Mouse (Mus musculus): ENCODE results near the gene Tyro3. TPM values are rescaled to one million over a fixed set of nuclear protein-coding genes. Genes with fewer than 3 reads are reported as not detected.
A peak's percentile ranks its signal among the peaks of the same experiment; 100 is the strongest.

Tyro3 gene
- polyA plus RNA-seq, 1 experiment from 2014 or later: 27.1 TPM

DNA sequence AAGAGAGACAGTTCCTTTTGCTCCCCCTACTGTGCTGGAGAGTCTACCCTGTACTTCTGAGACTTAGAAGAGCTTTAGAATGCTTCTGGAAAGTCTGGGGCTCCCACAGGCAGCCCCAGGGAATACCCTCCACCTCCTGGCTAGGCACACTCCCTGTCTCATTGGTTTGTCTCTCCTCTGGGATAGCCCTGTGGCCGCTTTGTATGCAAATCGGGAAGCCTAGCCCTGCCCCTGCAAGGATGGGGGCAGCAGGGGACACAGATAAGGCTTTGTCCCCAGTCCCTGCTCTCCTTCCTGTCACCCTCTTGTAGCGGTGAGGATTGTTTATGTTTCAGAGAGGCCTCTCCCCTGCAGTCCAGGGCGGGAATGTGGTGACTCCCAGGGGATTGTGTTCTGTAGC lies 11.3 kb downstream of the Tyro3 start:
- Histone ChIP-seq H3K27me3 (no peaks in the 10 kb centered on the region), H3K9me3 (replicated peaks) (no peaks in the 10 kb centered on the region), H3K4me3 (no peak overlapping the region), H3K9ac (0 out of 2 replicates have a peak overlapping the region, but pooled peaks have one; percentile 6), H3K4me2 (replicated peaks) (no peak overlapping the region), H3K27ac (no peak overlapping the region), H3K4me1 (peaks cover 29% of the 10 kb centered on the region), H3K36me3 (peaks cover 44% of the 10 kb centered on the region)
- WGBS: 34% methylated on average over 4 of the region's 4 CpGs
- no peak for ATAC-seq (ENCODE audit: low FRiP score)

DNA sequence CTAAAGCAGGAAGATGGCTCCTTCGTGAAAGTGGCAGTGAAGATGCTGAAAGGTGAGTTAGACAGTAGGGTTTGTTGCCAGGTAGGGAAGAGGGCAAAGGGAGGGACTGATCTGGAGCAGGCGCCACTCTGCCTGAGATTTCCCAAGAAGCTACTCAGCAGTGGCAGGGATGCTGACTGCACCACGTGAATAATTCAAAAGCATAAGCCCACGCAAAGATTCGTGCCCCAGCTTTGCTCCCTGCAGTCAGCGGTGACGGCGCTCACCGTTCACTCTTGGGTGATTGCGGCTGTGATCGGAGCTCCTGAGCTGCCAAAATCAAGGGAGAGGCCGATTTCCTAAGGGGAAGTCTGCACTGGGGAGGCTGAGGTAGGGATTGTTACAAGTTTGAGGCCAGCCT lies 13.4 kb downstream of the Tyro3 start:
- ATAC-seq (ENCODE audit: low FRiP score): no peak
- Histone ChIP-seq H3K27ac (no peak overlapping the region), H3K9ac (no peak overlapping the region), H3K4me3 (no peak overlapping the region), H3K4me1 (peaks cover 9% of the 10 kb centered on the region; the same call in 1 of the 2 replicates), H3K36me3 (peaks cover 50% of the 10 kb centered on the region), H3K9me3 (replicated peaks) (no peaks in the 10 kb centered on the region), H3K4me2 (replicated peaks) (no peak overlapping the region), H3K27me3 (no peaks in the 10 kb centered on the region)
- 77% methylated on average over 12 of the region's 12 CpGs for WGBS

DNA sequence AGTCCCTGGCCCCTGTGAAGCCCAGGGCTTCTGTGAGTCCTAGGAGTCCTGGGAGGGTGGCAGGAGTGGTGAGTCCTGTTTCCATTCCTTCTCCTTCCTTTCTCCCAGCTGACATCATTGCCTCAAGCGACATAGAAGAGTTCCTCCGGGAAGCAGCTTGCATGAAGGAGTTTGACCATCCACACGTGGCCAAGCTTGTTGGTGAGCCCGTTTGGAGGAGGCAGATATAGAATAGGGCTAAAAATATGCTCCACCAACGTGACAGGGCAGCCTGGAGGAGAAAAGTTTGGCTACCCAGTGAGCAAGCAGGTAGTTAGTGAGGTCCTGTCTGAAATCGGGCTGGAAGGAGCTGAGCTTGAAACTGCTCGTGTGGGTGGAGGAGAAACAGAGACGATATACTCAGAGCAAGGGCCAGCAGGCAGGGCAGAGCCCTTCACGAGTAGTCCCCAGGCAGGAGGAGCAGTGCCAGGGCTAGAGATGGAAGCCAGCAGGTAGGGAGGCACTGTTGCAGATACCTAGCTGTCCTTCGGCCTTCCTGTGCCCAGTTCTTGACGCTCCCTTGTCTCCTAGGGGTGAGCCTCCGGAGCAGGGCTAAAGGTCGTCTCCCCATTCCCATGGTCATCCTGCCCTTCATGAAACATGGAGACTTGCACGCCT lies 14.1 kb downstream of the Tyro3 start:
- H3K4me2 ChIP-seq (replicated peaks): no peak overlapping the region
- peaks cover 8% of the 10 kb centered on the region; the same call in 1 of the 2 replicates for H3K4me1 ChIP-seq
- 86% methylated on average over 14 of the region's 14 CpGs for WGBS
- ATAC-seq (ENCODE audit: low FRiP score): no peak
- H3K27ac ChIP-seq: no peak overlapping the region
- H3K9ac ChIP-seq: no peak overlapping the region
- no peak overlapping the region for H3K4me3 ChIP-seq
- no peaks in the 10 kb centered on the region for H3K27me3 ChIP-seq
- H3K9me3 ChIP-seq (replicated peaks): no peaks in the 10 kb centered on the region
- peaks cover 52% of the 10 kb centered on the region for H3K36me3 ChIP-seq

DNA sequence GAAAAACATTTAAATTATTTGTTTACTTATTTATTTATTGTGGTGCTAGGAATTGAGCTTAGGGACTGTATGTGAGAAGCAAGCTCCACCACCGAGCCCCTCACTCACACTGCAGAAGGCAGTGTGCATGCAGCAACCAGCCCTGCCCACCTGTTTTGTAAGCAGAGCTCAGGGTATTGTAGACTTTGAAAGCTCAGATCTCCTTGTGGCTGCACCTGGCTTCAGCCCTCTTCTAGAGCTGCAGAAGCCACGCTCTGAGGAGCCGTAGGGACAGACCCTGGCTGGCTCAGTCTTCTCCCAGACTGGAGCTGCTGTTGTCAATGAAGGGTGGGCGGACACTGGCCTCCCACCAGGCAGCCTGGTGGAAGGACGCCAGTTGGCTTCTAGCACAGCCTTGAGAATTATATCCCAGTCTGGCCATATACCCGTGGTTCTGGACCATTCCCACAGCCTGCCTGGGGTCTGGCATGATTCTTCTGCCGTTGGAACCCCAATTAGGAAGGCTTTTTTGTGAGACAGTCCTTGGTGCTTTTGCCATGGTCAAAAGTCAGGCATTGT lies 16.9 kb downstream of the Tyro3 start:
- no peaks in the 10 kb centered on the region for H3K9me3 ChIP-seq (replicated peaks)
- no peaks in the 10 kb centered on the region for H3K27me3 ChIP-seq
- no peak overlapping the region for H3K9ac ChIP-seq
- H3K27ac ChIP-seq: no peak overlapping the region
- no peak for ATAC-seq (ENCODE audit: low FRiP score)
- WGBS: 73% methylated on average over 7 of the region's 7 CpGs
- no peak overlapping the region for H3K4me3 ChIP-seq
- H3K36me3 ChIP-seq: peaks cover 49% of the 10 kb centered on the region
- no peaks in the 10 kb centered on the region for H3K4me1 ChIP-seq
- H3K4me2 ChIP-seq (replicated peaks): no peak overlapping the region

DNA sequence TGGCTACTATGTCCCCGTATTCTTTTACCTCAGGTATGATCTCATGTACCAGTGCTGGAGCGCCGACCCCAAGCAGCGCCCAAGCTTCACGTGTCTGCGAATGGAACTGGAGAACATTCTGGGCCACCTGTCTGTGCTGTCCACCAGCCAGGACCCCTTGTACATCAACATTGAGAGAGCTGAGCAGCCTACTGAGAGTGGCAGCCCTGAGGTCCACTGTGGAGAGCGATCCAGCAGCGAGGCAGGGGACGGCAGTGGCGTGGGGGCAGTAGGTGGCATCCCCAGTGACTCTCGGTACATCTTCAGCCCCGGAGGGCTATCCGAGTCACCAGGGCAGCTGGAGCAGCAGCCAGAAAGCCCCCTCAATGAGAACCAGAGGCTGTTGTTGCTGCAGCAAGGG lies 19.1 kb downstream of the Tyro3 start:
- Histone ChIP-seq H3K9me3 (replicated peaks) (no peaks in the 10 kb centered on the region), H3K9ac (no peak overlapping the region), H3K4me2 (replicated peaks) (no peak overlapping the region), H3K4me1 (no peaks in the 10 kb centered on the region), H3K27me3 (no peaks in the 10 kb centered on the region), H3K4me3 (no peak overlapping the region), H3K36me3 (peaks cover 30% of the 10 kb centered on the region), H3K27ac (no peak overlapping the region)
- ATAC-seq (ENCODE audit: low FRiP score): no peak
- 97% methylated on average over 13 of the region's 13 CpGs for WGBS

DNA sequence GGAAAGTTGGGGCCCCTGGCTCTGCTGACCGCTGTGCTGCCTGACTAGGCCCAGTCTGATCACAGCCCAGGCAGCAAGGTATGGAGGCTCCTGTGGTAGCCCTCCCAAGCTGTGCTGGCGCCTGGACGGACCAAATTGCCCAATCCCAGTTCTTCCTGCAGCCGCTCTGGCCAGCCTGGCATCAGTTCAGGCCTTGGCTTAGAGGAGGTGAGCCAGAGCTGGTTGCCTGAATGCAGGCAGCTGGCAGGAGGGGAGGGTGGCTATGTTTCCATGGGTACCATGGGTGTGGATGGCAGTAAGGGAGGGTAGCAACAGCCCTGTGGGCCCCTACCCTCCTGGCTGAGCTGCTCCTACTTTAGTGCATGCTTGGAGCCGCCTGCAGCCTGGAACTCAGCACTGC lies 19.5 kb downstream of the Tyro3 start:
- 90% methylated on average over 5 of the region's 5 CpGs for WGBS
- Histone ChIP-seq H3K9ac (no peak overlapping the region), H3K27ac (no peak overlapping the region), H3K4me1 (no peaks in the 10 kb centered on the region), H3K4me3 (no peak overlapping the region), H3K4me2 (replicated peaks) (no peak overlapping the region), H3K36me3 (peaks cover 28% of the 10 kb centered on the region), H3K9me3 (replicated peaks) (no peaks in the 10 kb centered on the region), H3K27me3 (no peaks in the 10 kb centered on the region)
- no peak for ATAC-seq (ENCODE audit: low FRiP score)

DNA sequence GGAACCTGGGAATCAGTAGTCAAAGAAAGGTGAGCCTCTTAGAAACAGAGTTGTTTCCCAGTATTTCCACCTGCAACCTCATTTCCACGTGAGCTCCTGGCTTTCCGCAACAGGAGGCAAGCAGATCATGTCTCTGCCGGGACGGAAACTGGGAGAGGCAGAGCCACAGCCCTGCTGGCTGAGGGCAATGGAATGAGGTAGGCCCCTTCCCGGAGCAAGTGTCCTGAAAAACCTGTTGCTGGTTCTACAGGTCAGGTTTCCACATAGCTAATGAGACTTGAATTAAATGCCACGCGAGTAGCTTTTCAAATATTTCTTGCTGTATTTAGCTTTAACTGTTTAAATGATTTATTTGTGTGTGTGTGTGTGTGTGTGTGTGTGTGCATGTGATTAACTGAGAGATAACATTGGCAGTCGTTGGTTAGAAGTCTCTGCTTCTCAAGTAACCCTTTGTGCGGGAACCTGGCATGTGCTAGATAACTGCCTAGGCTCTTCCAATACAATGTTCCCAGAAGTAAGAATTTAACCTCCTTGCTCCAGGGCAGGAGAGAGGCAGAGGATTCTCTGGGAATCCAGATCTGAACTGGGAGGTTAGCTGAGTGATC lies 21.2 kb downstream of the Tyro3 start:
- no peaks in the 10 kb centered on the region for H3K4me1 ChIP-seq
- H3K27me3 ChIP-seq: no peaks in the 10 kb centered on the region
- no peak overlapping the region for H3K27ac ChIP-seq
- H3K9ac ChIP-seq: no peak overlapping the region
- H3K4me3 ChIP-seq: no peak overlapping the region
- no peak overlapping the region for H3K4me2 ChIP-seq (replicated peaks)
- 68% methylated on average over 9 of the region's 9 CpGs for WGBS
- no peaks in the 10 kb centered on the region for H3K9me3 ChIP-seq (replicated peaks)
- no peak for ATAC-seq (ENCODE audit: low FRiP score)
- H3K36me3 ChIP-seq: peaks cover 22% of the 10 kb centered on the region

- 77% methylated on average over 9 of the region's 9 CpGs for WGBS
- Histone ChIP-seq H3K9ac (no peak overlapping the region), H3K36me3 (peaks cover 11% of the 10 kb centered on the region), H3K9me3 (replicated peaks) (no peaks in the 10 kb centered on the region), H3K4me2 (replicated peaks) (no peak overlapping the region), H3K4me1 (no peaks in the 10 kb centered on the region), H3K4me3 (no peak overlapping the region), H3K27me3 (no peaks in the 10 kb centered on the region), H3K27ac (no peak overlapping the region)
- ATAC-seq (ENCODE audit: low FRiP score): no peak
These were observed 23.6 kb downstream of the Tyro3 start for GRCm38 (mm10) chr2:119821136-119821535.

DNA sequence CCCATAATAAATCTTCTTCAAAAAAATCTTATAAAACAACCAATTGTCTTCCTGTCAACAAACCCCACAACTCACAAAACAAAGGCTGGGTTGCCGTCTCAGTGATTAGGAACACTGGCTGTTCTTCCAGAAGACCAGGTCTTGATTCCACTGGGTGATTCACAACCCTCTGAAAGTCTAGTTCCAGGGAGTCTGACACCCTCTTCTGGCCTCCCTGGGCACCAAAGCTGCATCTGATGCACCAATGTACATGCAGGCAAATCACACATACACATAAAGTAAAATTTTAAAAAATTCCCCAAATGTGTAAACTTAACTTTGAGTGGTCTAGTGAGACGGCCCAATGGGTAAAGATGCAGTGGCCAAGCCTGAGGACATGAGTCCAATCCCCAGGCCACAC lies 33.0 kb downstream of the Tyro3 start:
- no peaks in the 10 kb centered on the region for H3K4me1 ChIP-seq
- WGBS: 77% methylated on average over 2 of the region's 2 CpGs
- no peak overlapping the region for H3K4me3 ChIP-seq
- H3K9me3 ChIP-seq (replicated peaks): no peaks in the 10 kb centered on the region
- H3K36me3 ChIP-seq: no peaks in the 10 kb centered on the region
- H3K27me3 ChIP-seq: no peaks in the 10 kb centered on the region
- no peak overlapping the region for H3K27ac ChIP-seq
- no peak overlapping the region for H3K4me2 ChIP-seq (replicated peaks)
- ATAC-seq (ENCODE audit: low FRiP score): no peak
- no peak overlapping the region for H3K9ac ChIP-seq

- WGBS: 89% methylated on average over 4 of the region's 4 CpGs
- no peak overlapping the region for H3K4me3 ChIP-seq
- no peaks in the 10 kb centered on the region for H3K4me1 ChIP-seq
- H3K27ac ChIP-seq: no peak overlapping the region
- no peak overlapping the region for H3K4me2 ChIP-seq (replicated peaks)
- H3K27me3 ChIP-seq: peaks cover 3% of the 10 kb centered on the region; the same call in 1 of the 2 replicates
- no peaks in the 10 kb centered on the region for H3K9me3 ChIP-seq (replicated peaks)
- ATAC-seq (ENCODE audit: low FRiP score): no peak
- no peaks in the 10 kb centered on the region for H3K36me3 ChIP-seq
- no peak overlapping the region for H3K9ac ChIP-seq
These were observed 36.7 kb downstream of the Tyro3 start for GRCm38 (mm10) chr2:119834231-119834630.

- Histone ChIP-seq H3K4me3 (no peak overlapping the region), H3K4me2 (replicated peaks) (no peak overlapping the region), H3K36me3 (no peaks in the 10 kb centered on the region), H3K9me3 (replicated peaks) (no peaks in the 10 kb centered on the region), H3K9ac (no peak overlapping the region), H3K27me3 (peaks cover 3% of the 10 kb centered on the region; the same call in 1 of the 2 replicates), H3K27ac (no peak overlapping the region), H3K4me1 (no peaks in the 10 kb centered on the region)
- WGBS: 95% methylated on average over 7 of the region's 7 CpGs
- no peak for ATAC-seq (ENCODE audit: low FRiP score)
These were observed 40.1 kb downstream of the Tyro3 start for GRCm38 (mm10) chr2:119837616-119838015.

DNA sequence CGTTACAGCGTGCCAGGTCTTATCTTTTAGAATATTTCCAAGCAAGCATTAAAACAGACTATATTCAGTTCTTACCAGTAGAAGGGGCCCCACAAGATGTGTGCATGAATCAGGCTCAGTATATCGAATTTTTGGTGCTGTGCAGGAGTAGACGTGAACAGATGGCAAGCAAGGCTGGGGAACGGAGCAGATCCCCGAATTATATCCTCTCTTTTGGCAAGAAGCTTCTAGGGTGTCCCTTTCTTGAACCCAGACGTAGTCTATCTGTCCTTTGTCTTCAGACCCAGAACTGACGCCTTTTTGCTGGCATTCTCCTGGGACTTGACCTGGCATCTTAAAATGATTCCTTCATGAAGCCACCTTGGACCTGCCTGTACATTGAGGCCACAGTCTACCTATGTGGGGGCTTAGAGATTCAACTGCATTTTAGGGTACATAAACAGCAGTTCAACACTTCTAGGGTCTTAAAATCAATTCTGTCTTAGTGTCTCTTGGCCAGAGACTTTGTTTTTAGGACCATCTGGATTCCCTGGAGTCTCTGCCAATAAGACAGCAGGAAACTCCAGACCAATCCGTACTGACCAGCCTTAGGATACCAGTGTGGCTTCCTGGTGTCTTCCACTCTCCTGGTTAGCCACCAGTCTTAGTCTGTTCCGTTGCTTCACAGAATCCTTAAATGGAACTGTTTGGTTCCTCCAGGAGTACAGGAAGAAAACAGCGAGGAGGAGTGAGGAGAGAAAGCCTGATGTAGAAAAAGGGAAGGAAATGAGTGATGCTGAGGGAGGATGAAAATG lies 41.0 kb downstream of the Tyro3 start:
- Histone ChIP-seq H3K4me1 (no peaks in the 10 kb centered on the region), H3K4me2 (replicated peaks) (no peak overlapping the region)
- ATAC-seq (ENCODE audit: low FRiP score): no peak

More for the DNA sequence above, 41.0 kb downstream of the Tyro3 start:
- no peaks in the 10 kb centered on the region for H3K9me3 ChIP-seq (replicated peaks)
- H3K27ac ChIP-seq: no peak overlapping the region
- no peaks in the 10 kb centered on the region for H3K36me3 ChIP-seq
- 82% methylated on average over 11 of the region's 11 CpGs for WGBS
- peaks cover 3% of the 10 kb centered on the region; the same call in 1 of the 2 replicates for H3K27me3 ChIP-seq
- no peak overlapping the region for H3K9ac ChIP-seq
- H3K4me3 ChIP-seq: no peak overlapping the region
